Mouse (Mus musculus) olfactory bulb, adult 2 months (tissue): ENCODE data around the gene Acadsb. TPM values are rescaled to one million over a fixed set of nuclear protein-coding genes. Genes with fewer than 3 reads are reported as not detected.

Experiments used
- H3K27ac ChIP-seq: fragments of 200-500 bp; 2 replicates; pipeline ENCODE4 v1.5.1; 2012; ENCODE audit warnings: low read depth, low read length; ENCODE audit not compliant: insufficient read depth
- H3K4me1 ChIP-seq: fragments of 200-500 bp; 2 replicates; pipeline ENCODE4 v1.6.1; 2012; ENCODE audit warnings: low read length; ENCODE audit not compliant: control insufficient read depth, insufficient read depth
- H3K4me3 ChIP-seq: fragments of 200-500 bp; 2 replicates; pipeline ENCODE4 v1.5.1; 2012; ENCODE audit warnings: mild to moderate bottlenecking, low read depth, low read length, moderate library complexity; ENCODE audit not compliant: insufficient read depth
- CTCF ChIP-seq: fragments of 200-500 bp; IDR thresholded peaks from 2 replicates; pipeline ENCODE4 v1.5.1; 2012; ENCODE audit warnings: low read depth, mild to moderate bottlenecking, low read length, moderate library complexity; ENCODE audit not compliant: insufficient read depth
- POLR2A ChIP-seq: fragments of 200-500 bp; IDR thresholded peaks from 2 replicates; pipeline ENCODE4 v1.6.1; 2012; ENCODE audit warnings: mild to moderate bottlenecking, low read depth, low read length, moderate library complexity; ENCODE audit not compliant: insufficient read depth
- WGBS: fragments of 180-500 bp; shearing (Covaris S2); methylation state at CpG from one replicate; pipeline ENCODE4 v1.1.7; 2018; 5-methylcytosine and 5-hydroxymethylcytosine counted together
- polyA plus RNA-seq: library from polyadenylated mRNA; stranded (reverse); fragments of >200 nt; gene quantifications from 2 replicates; pipeline ENCODE4 v1.2.4, GENCODE M21; 2012; ENCODE audit warnings: low replicate concordance; ENCODE audit not compliant: missing spikeins, insufficient read depth, insufficient read length

Gene Acadsb
- polyA plus RNA-seq, 1 experiment = not detected

- TF ChIP-seq CTCF = no peak
- TF ChIP-seq POLR2A = no peak
- no peaks in the 10 kb centered on the region for H3K4me1 ChIP-seq
- no peak overlapping the region for H3K27ac ChIP-seq
- H3K4me3 ChIP-seq = no peak overlapping the region
- whole genome bisulfite sequencing = 88% methylated on average over 1 of the region's 1 CpGs
These were observed 23.9 kb downstream of the Acadsb start for GRCm38 (mm10) chr7:131434276-131434675.

DNA sequence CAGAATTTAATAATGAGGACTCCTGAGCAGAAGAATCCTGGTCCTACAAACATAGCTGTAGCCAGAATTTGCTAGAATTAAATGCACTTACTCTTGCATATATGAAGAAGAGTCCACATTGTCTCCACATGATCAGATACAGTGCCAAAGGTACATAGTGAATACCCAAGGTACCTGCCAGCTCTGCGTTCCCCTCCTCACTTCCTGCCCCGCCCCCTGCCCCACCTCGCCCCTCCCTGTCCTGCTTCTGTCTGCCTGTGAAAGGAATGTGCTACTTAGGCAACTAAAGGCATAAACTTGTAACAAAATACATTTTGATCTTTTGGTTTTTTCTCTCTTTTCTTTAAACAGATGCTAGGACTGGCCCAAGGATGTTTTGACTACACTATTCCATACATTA lies 26.6 kb downstream of the Acadsb start:
- H3K4me1 ChIP-seq = no peaks in the 10 kb centered on the region
- 85% methylated on average over 3 of the region's 3 CpGs for WGBS
- TF ChIP-seq POLR2A (no peak), CTCF (no peak)
- no peak overlapping the region for H3K27ac ChIP-seq
- no peak overlapping the region for H3K4me3 ChIP-seq

GRCm38 (mm10) chr7:131456714-131457113 lies 46.3 kb downstream of the Acadsb start:
- TF ChIP-seq POLR2A (no peak), CTCF (no peak)
- 89% methylated on average over 5 of the region's 5 CpGs for WGBS
- Histone ChIP-seq H3K27ac (no peak overlapping the region), H3K4me3 (no peak overlapping the region), H3K4me1 (no peaks in the 10 kb centered on the region)

- H3K4me3 ChIP-seq = no peak overlapping the region
- TF ChIP-seq POLR2A (no peak), CTCF (no peak)
- H3K4me1 ChIP-seq = no peaks in the 10 kb centered on the region
- H3K27ac ChIP-seq = no peak overlapping the region
- 13% methylated on average over 3 of the region's 3 CpGs for WGBS
These were observed 54.8 kb downstream of the Acadsb start for GRCm38 (mm10) chr7:131465117-131465601.

- TF ChIP-seq POLR2A (no peak), CTCF (no peak)
- H3K4me3 ChIP-seq = no peak overlapping the region
- no peak overlapping the region for H3K27ac ChIP-seq
- 46% methylated on average over 3 of the region's 3 CpGs for WGBS
- H3K4me1 ChIP-seq = no peaks in the 10 kb centered on the region
These were observed 55.3 kb downstream of the Acadsb start for GRCm38 (mm10) chr7:131465735-131466134.

DNA sequence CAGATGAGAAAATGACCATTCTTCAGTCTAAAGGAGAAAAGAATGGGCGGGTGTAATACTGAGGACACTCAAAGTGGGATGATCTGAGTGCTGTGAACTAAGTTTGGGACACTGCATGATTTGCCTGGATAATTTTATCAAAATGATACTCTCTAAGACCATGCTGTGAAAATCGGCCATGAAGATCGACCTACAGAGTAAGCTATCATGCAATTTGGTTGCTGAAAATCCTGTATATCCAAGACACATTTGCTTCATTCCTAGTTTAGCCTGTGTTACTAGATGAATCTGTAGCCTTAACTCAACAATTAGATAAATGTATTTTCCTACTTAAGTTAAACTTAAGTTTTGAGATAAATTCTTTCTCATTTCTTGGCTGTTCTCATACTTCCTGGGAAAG lies 56.9 kb downstream of the Acadsb start:
- H3K4me3 ChIP-seq = no peak overlapping the region
- no peak overlapping the region for H3K27ac ChIP-seq
- 88% methylated on average over 3 of the region's 3 CpGs for WGBS
- TF ChIP-seq POLR2A = no peak
- TF ChIP-seq CTCF = no peak
- no peaks in the 10 kb centered on the region for H3K4me1 ChIP-seq

- Histone ChIP-seq H3K4me3 (no peak overlapping the region), H3K4me1 (no peaks in the 10 kb centered on the region), H3K27ac (no peak overlapping the region)
- 78% methylated on average over 3 of the region's 3 CpGs for WGBS
- TF ChIP-seq CTCF (no peak), POLR2A (no peak)
These were observed 59.1 kb downstream of the Acadsb start for GRCm38 (mm10) chr7:131469506-131469905.

DNA sequence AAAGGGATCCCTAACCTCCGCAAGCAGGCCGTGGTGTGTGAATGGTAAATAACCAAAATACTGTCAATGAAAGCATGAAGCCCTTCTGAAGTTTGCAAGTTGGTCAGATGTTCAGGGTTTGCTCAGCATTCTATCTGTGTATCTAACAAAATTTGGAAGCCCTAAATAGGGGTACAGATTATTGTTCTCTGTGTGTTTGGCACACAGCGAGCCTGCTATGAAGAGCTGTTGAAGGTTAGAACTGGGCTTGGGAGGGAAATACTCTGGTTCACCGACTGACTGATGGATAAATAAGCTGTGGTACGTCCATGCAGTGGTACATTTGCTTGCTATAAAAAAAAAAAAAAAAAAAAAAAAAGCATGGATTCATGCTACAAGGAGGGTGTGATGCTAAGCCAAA lies 61.1 kb downstream of the Acadsb start:
- TF ChIP-seq POLR2A (no peak), CTCF (no peak)
- Histone ChIP-seq H3K4me1 (no peaks in the 10 kb centered on the region), H3K4me3 (no peak overlapping the region), H3K27ac (no peak overlapping the region)
- WGBS = 94% methylated on average over 5 of the region's 5 CpGs

DNA sequence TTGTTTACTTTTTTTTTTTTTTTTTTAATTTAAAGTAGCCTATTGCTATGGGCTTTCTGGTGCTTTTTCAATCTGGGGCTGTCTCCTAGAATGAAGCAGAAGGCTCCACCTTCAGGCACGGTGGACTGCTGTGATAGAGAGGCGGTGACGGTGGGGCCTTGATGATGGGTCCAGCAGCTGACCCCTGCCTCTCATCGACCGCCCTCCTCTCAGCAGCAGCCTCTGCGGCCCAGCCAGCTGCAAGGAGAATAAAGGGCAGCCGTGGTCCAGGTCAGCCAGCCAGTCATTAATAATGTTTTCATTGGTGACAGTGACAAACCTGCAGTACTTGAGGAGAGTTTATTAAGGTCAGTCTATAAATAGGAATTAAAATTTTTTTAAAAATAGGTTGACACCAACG lies 66.7 kb downstream of the Acadsb start:
- Histone ChIP-seq H3K4me1 (no peaks in the 10 kb centered on the region), H3K4me3 (no peak overlapping the region), H3K27ac (no peak overlapping the region)
- WGBS = 36% methylated on average over 8 of the region's 8 CpGs
- TF ChIP-seq CTCF (no peak), POLR2A (no peak)

DNA sequence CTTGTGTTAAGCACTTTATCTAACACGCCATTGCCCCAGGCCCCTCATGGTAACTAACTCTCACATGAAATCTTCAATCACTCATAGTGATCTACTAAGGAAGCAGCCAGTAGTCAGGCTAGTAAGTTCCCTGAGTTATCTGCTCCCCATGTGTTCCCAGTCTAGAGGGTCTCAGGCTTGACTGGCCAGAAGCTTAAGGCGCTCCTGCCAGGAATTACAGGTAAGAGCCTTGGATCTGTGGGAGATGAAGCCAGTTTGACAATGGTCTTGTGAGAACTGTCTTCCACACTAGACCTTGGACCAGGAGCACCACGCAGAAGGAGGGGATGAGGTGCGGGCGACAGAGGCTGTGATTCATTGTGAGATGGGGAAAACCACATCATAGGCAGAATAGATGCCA lies 68.0 kb downstream of the Acadsb start:
- Histone ChIP-seq H3K4me3 (no peak overlapping the region), H3K27ac (no peak overlapping the region), H3K4me1 (no peaks in the 10 kb centered on the region)
- 95% methylated on average over 5 of the region's 5 CpGs for WGBS
- TF ChIP-seq POLR2A = no peak
- no peak for TF ChIP-seq CTCF

Other genes with a start within 250 kb of the Acadsb start
- gene 5430419D17Rik, start 236.2 kb upstream of the Acadsb start, polyA plus RNA-seq = not detected in 2 replicates
- not detected in 2 replicates for gene Cuzd1, start 88.3 kb upstream of the Acadsb start, polyA plus RNA-seq
- not detected in 2 replicates for gene Fam24b, start 81.1 kb upstream of the Acadsb start, polyA plus RNA-seq
- gene Fam24a, start 76.7 kb upstream of the Acadsb start, polyA plus RNA-seq = not detected in 2 replicates
- not detected in 2 replicates for gene 2310057M21Rik, start 47.8 kb upstream of the Acadsb start, polyA plus RNA-seq
- not detected in 2 replicates for gene Pstk, start 39.5 kb upstream of the Acadsb start, polyA plus RNA-seq
- gene Ikzf5, start 80 bp upstream of the Acadsb start, polyA plus RNA-seq = not detected in 2 replicates
- gene Hmx3, start 132.3 kb downstream of the Acadsb start, polyA plus RNA-seq = not detected in 2 replicates
- not detected in 2 replicates for gene Hmx2, start 138.2 kb downstream of the Acadsb start, polyA plus RNA-seq
- gene Bub3, start 149.6 kb downstream of the Acadsb start, polyA plus RNA-seq = not detected in 2 replicates